Mouse (Mus musculus): ENCODE measurements around the gene Srsf2. TPM values are rescaled to one million over a fixed set of nuclear protein-coding genes. Genes with fewer than 3 reads are reported as not detected.
"Not testable (repeated sequence)": the region's sequence is repeated elsewhere in the genome, so short reads cannot be mapped to it uniquely, and the experiment has no call there.

The Srsf2 gene
- total and polyA plus RNA-seq, 2 experiments from 2014 or later = 196 to 484 TPM

DNA sequence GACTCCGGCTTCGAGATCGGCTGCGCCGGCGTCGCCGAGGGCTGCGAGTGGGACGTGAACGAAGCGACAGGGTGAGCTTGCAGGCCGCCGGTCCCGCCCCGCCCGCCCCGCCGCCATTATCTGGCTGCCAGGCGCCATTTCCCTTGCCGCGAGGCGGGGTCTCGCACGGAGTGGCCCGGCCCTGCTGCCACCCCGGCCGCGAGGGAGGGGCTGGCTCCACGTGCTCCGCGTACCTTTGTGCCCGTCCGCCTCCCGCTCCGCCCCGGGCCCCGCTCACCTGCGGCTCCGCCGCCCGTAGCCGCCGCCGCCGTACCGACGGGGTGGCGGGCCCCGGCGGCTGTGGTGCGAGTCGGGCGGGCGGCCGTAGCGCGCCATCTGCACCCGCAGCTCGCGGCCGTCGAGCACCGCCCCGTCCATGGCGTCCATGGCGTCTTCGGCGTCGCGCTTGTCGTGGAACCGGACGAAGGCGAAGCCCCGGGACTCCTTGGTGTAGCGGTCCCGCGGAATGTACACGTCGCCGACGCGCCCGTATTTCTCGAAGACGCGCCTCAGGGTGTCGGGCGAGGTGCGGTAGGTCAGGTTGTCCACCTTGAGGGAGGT is 503 bp downstream of the Srsf2 start, which contains the start of gene Mfsd11:
TSS of gene Mfsd11 (plus strand) at position 150 of the 600 bp plus-strand sequence.
- ATAC-seq (ENCODE audit: low FRiP score) = peak; percentile 50
- peak within 1 kb of the TSS; percentile 98 for H3K27ac ChIP-seq (ENCODE audit: low read depth, low read length)
- under 1% methylated on average over 71 of the region's 91 CpGs for WGBS
- DNase-seq (ENCODE audit: low spot score) = peak; percentile 73
- peak within 1 kb of the TSS; percentile 73 for H3K4me3 ChIP-seq (ENCODE audit: low read depth, low read length)
- peaks cover 11% of the 10 kb centered on the region; the same call in 1 of the 2 replicates for H3K36me3 ChIP-seq (ENCODE audit: insufficient read depth, low read length)
- peaks cover 11% of the 10 kb centered on the region; the same call in 1 of the 2 replicates for H3K4me1 ChIP-seq (ENCODE audit: insufficient read depth, low read length)
- H3K9ac ChIP-seq (replicated peaks; ENCODE audit: low read length, poor library complexity, severe bottlenecking) = peak within 1 kb of the TSS; percentile 91
- no peak for TF ChIP-seq CTCF (IDR thresholded peaks at IDR 0.05)
- no peaks in the 10 kb centered on the region for H3K27me3 ChIP-seq (ENCODE audit: insufficient read depth, low read length)
- no peaks in the 10 kb centered on the region for H3K9me3 ChIP-seq (ENCODE audit: low read length)
- H3K4me2 ChIP-seq (ENCODE audit: low read depth, low read length, poor library complexity, severe bottlenecking) = peak within 1 kb of the TSS; percentile 51

DNA sequence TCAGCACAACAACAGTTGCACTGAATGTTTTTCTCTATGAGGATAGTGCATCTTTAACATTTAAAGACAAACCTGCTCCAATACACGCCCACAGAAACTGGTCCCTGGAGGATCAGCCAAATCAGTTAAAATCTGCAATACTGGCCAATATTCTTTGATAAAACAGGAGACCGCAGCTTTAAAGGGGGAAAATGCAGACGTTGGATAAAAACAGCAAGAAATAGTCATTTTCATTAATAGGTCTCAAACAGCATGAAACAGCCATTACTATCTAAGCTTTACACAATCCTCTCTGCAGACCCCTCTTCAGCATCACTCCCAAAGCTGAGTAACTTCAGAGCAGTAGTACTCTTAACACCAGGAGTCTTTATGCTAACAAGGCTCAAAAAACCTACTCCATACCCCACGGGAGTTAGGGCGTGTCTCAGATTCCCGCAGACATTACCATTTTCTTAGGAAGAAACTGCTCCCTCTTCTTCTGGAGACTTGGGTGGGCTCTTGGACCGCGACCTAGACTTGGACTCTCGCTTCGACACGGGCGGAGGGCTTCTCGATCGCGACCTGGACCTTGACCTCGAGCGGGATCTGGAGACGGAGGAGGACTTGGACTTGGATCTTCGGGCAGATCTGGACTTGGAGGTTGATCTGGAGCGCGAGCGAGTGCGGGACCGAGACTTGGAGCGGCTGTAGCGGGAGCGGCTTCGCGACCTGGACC is 1.2 kb downstream of the Srsf2 start:
- peak overlapping the region; percentile 91 for H3K9ac ChIP-seq (replicated peaks; ENCODE audit: low read length, poor library complexity, severe bottlenecking)
- no peaks in the 10 kb centered on the region for H3K27me3 ChIP-seq (ENCODE audit: insufficient read depth, low read length)
- peaks cover 11% of the 10 kb centered on the region; the same call in 1 of the 2 replicates for H3K36me3 ChIP-seq (ENCODE audit: insufficient read depth, low read length)
- H3K4me2 ChIP-seq (ENCODE audit: low read depth, low read length, poor library complexity, severe bottlenecking) = peak overlapping the region; percentile 51
- TF ChIP-seq CTCF (IDR thresholded peaks at IDR 0.05) = no peak
- DNase-seq (ENCODE audit: low spot score) (peak; percentile 17), ATAC-seq (ENCODE audit: low FRiP score) (no peak)
- peak overlapping the region; percentile 98 for H3K27ac ChIP-seq (ENCODE audit: low read depth, low read length)
- no peaks in the 10 kb centered on the region for H3K9me3 ChIP-seq (ENCODE audit: low read length)
- H3K4me3 ChIP-seq (ENCODE audit: low read depth, low read length) = peak overlapping the region; percentile 73
- WGBS = under 1% methylated on average over 29 of the region's 29 CpGs
- H3K4me1 ChIP-seq (ENCODE audit: insufficient read depth, low read length) = peaks cover 11% of the 10 kb centered on the region; the same call in 1 of the 2 replicates

DNA sequence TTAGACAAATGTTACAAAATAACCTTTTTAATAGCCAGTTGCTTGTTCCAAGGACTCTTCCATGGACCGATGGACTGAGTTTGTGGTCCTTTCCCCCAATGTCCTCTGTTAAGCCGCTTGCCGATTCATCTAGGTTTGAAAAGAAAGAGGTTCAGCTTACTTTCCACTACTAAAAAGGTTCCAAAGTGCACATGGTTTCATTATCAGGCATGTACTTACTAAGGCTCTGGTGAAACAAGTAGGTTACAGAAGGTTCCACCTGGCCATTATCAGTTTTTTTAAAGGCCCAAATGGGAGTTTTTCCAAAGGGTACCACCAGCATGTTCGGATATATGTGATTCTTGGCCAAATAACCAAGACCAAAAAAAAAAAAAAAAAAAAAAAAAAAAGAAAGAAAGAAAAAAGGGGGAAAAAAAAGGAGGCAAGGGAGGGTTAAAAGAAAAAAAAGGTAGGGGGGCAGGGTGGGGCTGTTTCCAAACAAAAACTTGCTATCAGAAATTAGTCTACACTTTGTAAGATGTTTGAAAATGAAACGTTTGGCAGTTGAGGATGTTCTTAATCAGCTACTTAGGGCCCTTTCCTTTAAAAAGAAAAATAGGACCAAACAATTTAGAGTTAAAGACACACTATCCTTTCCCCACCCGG is 1.9 kb downstream of the Srsf2 start:
- 23% methylated on average over 6 of the region's 6 CpGs for WGBS
- ATAC-seq (ENCODE audit: low FRiP score) (no peak), DNase-seq (ENCODE audit: low spot score) (no peak)
- Histone ChIP-seq H3K4me2 (ENCODE audit: low read depth, low read length, poor library complexity, severe bottlenecking) (peak overlapping the region; percentile 51), H3K9ac (replicated peaks; ENCODE audit: low read length, poor library complexity, severe bottlenecking) (peak overlapping the region; percentile 91; the same call in 1 of the 2 replicates), H3K27ac (ENCODE audit: low read depth, low read length) (no peak overlapping the region), H3K27me3 (ENCODE audit: insufficient read depth, low read length) (no peaks in the 10 kb centered on the region), H3K4me3 (ENCODE audit: low read depth, low read length) (peak overlapping the region; percentile 73), H3K9me3 (ENCODE audit: low read length) (no peaks in the 10 kb centered on the region), H3K4me1 (ENCODE audit: insufficient read depth, low read length) (peaks cover 11% of the 10 kb centered on the region; the same call in 1 of the 2 replicates), H3K36me3 (ENCODE audit: insufficient read depth, low read length) (peaks cover 11% of the 10 kb centered on the region; the same call in 1 of the 2 replicates)
- no peak for TF ChIP-seq CTCF (IDR thresholded peaks at IDR 0.05)

DNA sequence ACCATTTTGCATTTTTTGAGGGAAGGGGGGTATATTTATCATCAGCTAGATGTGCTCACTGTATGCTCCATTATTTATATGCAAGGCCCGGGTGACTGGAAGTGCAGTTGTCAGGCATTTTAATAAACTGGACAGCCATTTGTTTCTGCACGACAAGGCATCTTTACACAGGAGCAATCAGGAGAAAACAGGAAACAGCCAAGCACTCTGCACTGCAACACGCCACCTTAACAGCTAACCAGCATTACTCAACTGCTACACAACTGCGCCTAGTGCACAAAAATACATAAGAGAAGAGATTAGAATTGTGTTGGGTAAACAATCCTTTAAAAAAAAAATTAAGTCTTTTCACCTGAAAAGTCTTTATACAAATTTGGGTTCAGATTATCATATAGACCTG is 2.8 kb downstream of the Srsf2 start:
- H3K4me2 ChIP-seq (ENCODE audit: low read depth, low read length, poor library complexity, severe bottlenecking) = peak overlapping the region; percentile 51; the same call in 1 of the 2 replicates
- DNase-seq (ENCODE audit: low spot score) (no peak), ATAC-seq (ENCODE audit: low FRiP score) (no peak)
- 60% methylated on average over 4 of the region's 4 CpGs for WGBS
- TF ChIP-seq CTCF (IDR thresholded peaks at IDR 0.05) = no peak
- no peaks in the 10 kb centered on the region for H3K9me3 ChIP-seq (ENCODE audit: low read length)
- H3K36me3 ChIP-seq (ENCODE audit: insufficient read depth, low read length) = peaks cover 9% of the 10 kb centered on the region; the same call in 1 of the 2 replicates
- no peak overlapping the region for H3K4me3 ChIP-seq (ENCODE audit: low read depth, low read length)
- H3K27me3 ChIP-seq (ENCODE audit: insufficient read depth, low read length) = no peaks in the 10 kb centered on the region
- no peak overlapping the region for H3K27ac ChIP-seq (ENCODE audit: low read depth, low read length)
- peaks cover 10% of the 10 kb centered on the region; the same call in 1 of the 2 replicates for H3K4me1 ChIP-seq (ENCODE audit: insufficient read depth, low read length)
- no peak overlapping the region for H3K9ac ChIP-seq (replicated peaks; ENCODE audit: low read length, poor library complexity, severe bottlenecking)

DNA sequence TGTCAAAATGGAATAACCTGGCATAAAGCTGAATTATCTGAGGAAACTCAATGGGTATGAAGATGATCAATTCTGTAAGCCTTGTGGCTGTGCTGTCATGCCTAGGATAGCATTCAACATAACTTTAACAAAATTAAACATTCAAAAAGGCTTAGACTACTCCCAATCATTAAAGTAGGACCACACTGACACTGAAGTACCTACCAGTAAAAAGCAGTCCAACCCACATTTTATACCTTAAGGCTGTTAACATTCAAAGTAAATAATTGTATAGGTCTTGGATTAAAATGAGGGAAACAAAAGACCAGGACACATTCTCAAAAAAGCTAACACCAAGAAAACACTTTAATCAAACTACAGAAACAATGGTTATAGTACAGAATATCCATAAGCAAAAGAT is 3.3 kb downstream of the Srsf2 start:
- DNase-seq (ENCODE audit: low spot score) = no peak
- no peak for TF ChIP-seq CTCF (IDR thresholded peaks at IDR 0.05)
- Histone ChIP-seq H3K27ac (ENCODE audit: low read depth, low read length) (no peak overlapping the region), H3K4me1 (ENCODE audit: insufficient read depth, low read length) (peaks cover 5% of the 10 kb centered on the region; the same call in 1 of the 2 replicates), H3K4me3 (ENCODE audit: low read depth, low read length) (no peak overlapping the region), H3K9ac (replicated peaks; ENCODE audit: low read length, poor library complexity, severe bottlenecking) (no peak overlapping the region), H3K9me3 (ENCODE audit: low read length) (no peaks in the 10 kb centered on the region), H3K36me3 (ENCODE audit: insufficient read depth, low read length) (peaks cover 9% of the 10 kb centered on the region; the same call in 1 of the 2 replicates), H3K4me2 (ENCODE audit: low read depth, low read length, poor library complexity, severe bottlenecking) (no peak overlapping the region), H3K27me3 (ENCODE audit: insufficient read depth, low read length) (no peaks in the 10 kb centered on the region)
- no peak for ATAC-seq (ENCODE audit: low FRiP score)

DNA sequence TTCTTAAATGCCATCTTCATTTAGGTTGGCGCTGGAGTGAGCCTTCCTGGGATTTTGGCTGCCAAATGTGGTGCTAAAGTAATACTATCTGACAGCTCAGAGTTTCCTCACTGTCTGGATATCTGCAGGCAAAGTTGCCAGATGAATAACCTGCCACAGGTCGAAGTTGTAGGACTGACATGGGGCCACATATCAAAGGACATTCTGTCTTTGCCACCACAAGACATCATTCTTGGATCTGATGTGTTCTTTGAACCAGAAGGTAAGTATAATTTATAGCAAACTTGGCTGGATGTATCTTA is 4.1 kb downstream of the Srsf2 start:
- 85% methylated on average over 2 of the region's 2 CpGs for WGBS
- H3K27ac ChIP-seq (ENCODE audit: low read depth, low read length); H3K9ac ChIP-seq (replicated peaks; ENCODE audit: low read length, poor library complexity, severe bottlenecking); H3K27me3 ChIP-seq (ENCODE audit: insufficient read depth, low read length); H3K4me1 ChIP-seq (ENCODE audit: insufficient read depth, low read length); H3K9me3 ChIP-seq (ENCODE audit: low read length); H3K36me3 ChIP-seq (ENCODE audit: insufficient read depth, low read length); DNase-seq (ENCODE audit: low spot score); ATAC-seq (ENCODE audit: low FRiP score); H3K4me3 ChIP-seq (ENCODE audit: low read depth, low read length); H3K4me2 ChIP-seq (ENCODE audit: low read depth, low read length, poor library complexity, severe bottlenecking): not testable (repeated sequence)

Data from midbrain, postnatal 0 days (tissue).